Mouse (Mus musculus) testis, adult 10 weeks (tissue): ENCODE results near the gene Gpr179. TPM values are rescaled to one million over a fixed set of nuclear protein-coding genes. Genes with fewer than 3 reads are reported as not detected.

ENCODE experiments used
- polyA plus RNA-seq: library from polyadenylated mRNA; stranded (reverse); fragments of 350-450 nt; fragmentation: Illumina TruSeq; extraction: RNeasy Lipid Tissue Mini Kit (QIAGEN cat#74804); gene quantifications from one replicate; pipeline ENCODE4 v1.2.3, GENCODE M21; 2014; ENCODE audit warnings: low read depth, low replicate concordance

Gene Gpr179
- 0.32 TPM for polyA plus RNA-seq

GRCm38 (mm10) chr11:97352027-97352684 is at the start of gene Gpr179:
Gene Gpr179 (minus strand): TSS chr11:97352077.

GRCm38 (mm10) chr11:97361948-97362648 is 10.2 kb upstream of the Gpr179 start, which contains the start of gene Socs7:
Gene Socs7 (plus strand): TSS chr11:97362551.

GRCm38 (mm10) chr11:97315504-97316503 is 36.1 kb downstream of the Gpr179 start, which contains the start of gene Mrpl45:
Gene Mrpl45 (plus strand): TSS chr11:97315716.

Other genes with a start within 250 kb of the Gpr179 start
- gene Tbx21, start 236.7 kb downstream of the Gpr179 start, polyA plus RNA-seq = not detected
- gene Tbkbp1, start 200.6 kb downstream of the Gpr179 start, polyA plus RNA-seq = not detected
- gene Kpnb1, start 164.2 kb downstream of the Gpr179 start, polyA plus RNA-seq = 110 TPM
- gene Npepps, start 71.4 kb downstream of the Gpr179 start, polyA plus RNA-seq = 135 TPM
- 19.5 TPM for gene Mrpl45, start 36.4 kb downstream of the Gpr179 start, polyA plus RNA-seq
- 36.5 TPM for gene Socs7, start 10.5 kb upstream of the Gpr179 start, polyA plus RNA-seq
- gene Arhgap23, start 63.5 kb upstream of the Gpr179 start, polyA plus RNA-seq = 4.0 TPM
- 3.6 TPM for gene 4933428G20Rik, start 148.3 kb upstream of the Gpr179 start, polyA plus RNA-seq
- gene Srcin1, start 224.1 kb upstream of the Gpr179 start, polyA plus RNA-seq = 0.73 TPM